ENCODE assay signal across 7 mouse cellular contexts in the genomic region with DNA sequence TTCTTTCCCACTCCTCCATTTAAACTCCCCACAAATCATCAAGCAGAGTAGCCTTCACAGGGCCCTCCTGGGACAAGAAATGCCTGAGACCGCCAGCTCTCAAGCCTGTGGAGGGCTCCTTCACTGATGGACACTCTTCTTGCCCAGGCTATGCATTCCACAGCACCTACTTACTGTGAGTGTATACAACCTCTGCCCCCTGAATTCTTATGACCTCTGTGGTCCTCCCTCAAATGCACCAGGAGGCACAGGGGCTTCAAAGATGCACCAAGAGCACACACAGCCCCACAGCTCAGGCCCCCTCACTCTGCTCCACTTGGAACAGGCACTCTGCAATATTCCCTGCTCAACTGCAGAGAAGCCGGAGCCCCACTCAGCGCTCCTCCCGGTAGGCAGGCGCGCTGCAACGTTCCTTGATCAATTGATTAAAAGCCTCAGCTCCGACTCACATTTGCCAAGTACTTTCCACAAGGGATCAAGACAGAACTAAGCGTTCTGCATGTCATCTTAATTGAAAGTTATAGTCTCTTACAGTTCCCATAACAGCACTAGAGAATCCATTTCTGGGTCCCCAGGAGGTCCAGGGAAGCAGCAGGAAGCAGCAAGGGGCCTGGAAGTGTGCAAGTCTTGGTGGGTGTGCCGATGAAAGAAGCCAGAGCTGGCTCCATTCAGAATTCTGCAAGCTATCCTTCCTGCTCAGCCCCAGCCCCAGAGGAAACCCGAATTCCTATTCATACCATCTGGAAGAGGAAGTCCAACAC. TPM values are rescaled to one million over a fixed set of nuclear protein-coding genes. Genes with fewer than 3 reads are reported as not detected.
DNase-seq lines count a peak whose midpoint lies in the region; ATAC-seq and TF ChIP-seq lines count a peak whose summit lies in the region.

No protein-coding gene starts in this region.

- H3K9me3 ChIP-seq in lung, postnatal 0 days (ENCODE audit: low read length): no peaks in the 10 kb centered on the region
- no peaks in the 10 kb centered on the region for H3K9me3 ChIP-seq in liver, embryonic 12.5 days (replicated peaks)

- WGBS in lung, postnatal 0 days: 22% methylated on average over 11 of the region's 11 CpGs
- 32% methylated on average over 11 of the region's 11 CpGs for WGBS in liver, embryonic 12.5 days (ENCODE audit: insufficient replicate concordance)

- H3K4me2 ChIP-seq in lung, postnatal 0 days (replicated peaks; ENCODE audit: low read depth, low read length): 0 out of 2 replicates have a peak overlapping the region, but pooled peaks have one; percentile 2
- 0 out of 2 replicates have a peak overlapping the region, but pooled peaks have one; percentile 16 for H3K4me2 ChIP-seq in liver, embryonic 12.5 days

- H3K4me3 ChIP-seq in lung, postnatal 0 days (ENCODE audit: low read depth, low read length): no peak overlapping the region
- H3K4me3 ChIP-seq in liver, embryonic 12.5 days: no peak overlapping the region

- H3K9ac ChIP-seq in lung, postnatal 0 days (replicated peaks; ENCODE audit: low read depth): no peak overlapping the region
- H3K9ac ChIP-seq in liver, embryonic 12.5 days: no peak overlapping the region

- no peaks in the 10 kb centered on the region for H3K36me3 ChIP-seq in lung, postnatal 0 days (ENCODE audit: insufficient read depth, low read length)
- H3K36me3 ChIP-seq in liver, embryonic 12.5 days: peaks cover 6% of the 10 kb centered on the region; the same call in 1 of the 2 replicates

- no peak for TF ChIP-seq CTCF in lung, postnatal 0 days (IDR thresholded peaks at IDR 0.05)

- DNase-seq in lung, postnatal 0 days (ENCODE audit: low spot score): peak; percentile 28
- DNase-seq in lung, adult 18-20 months: no peak
- peak; percentile 72 for DNase-seq in forelimb bud, embryonic 11.5 days (ENCODE audit: low read depth, low spot score)
- DNase-seq in yolk sac, embryonic 10.5 days (ENCODE audit: low spot score): peak; percentile 33
- DNase-seq in frontal cortex, adult 2 months (ENCODE audit: extremely low spot score in 1 of 2, low spot score in 1 of 2): no peak

- ATAC-seq in lung, postnatal 0 days: no peak
- ATAC-seq in liver, embryonic 12.5 days: no peak
- no peak for ATAC-seq in monocyte, adult 5-6 weeks (replicated peaks; ENCODE audit: insufficient number of reproducible peaks, low FRiP score, low TSS enrichment, poor library complexity, severe bottlenecking)

- TF ChIP-seq EP300 in lung, postnatal 0 days (IDR thresholded peaks at IDR 0.05): no peak

- H3K4me1 ChIP-seq in lung, postnatal 0 days (ENCODE audit: insufficient read depth, low read depth, low read length): peaks cover 24% of the 10 kb centered on the region; the same call in 1 of the 2 replicates
- peaks cover 49% of the 10 kb centered on the region for H3K4me1 ChIP-seq in liver, embryonic 12.5 days

- H3K27ac ChIP-seq in lung, postnatal 0 days (ENCODE audit: low read length): 0 out of 2 replicates have a peak overlapping the region, but pooled peaks have one; percentile 1
- H3K27ac ChIP-seq in liver, embryonic 12.5 days: no peak overlapping the region

- H3K27me3 ChIP-seq in lung, postnatal 0 days (replicated peaks; ENCODE audit: insufficient read depth, low read length): no peaks in the 10 kb centered on the region
- peaks cover 16% of the 10 kb centered on the region for H3K27me3 ChIP-seq in liver, embryonic 12.5 days (replicated peaks)

RNA-seq across cellular contexts. Expression of gene Vangl1, which starts 10.0 kb away (rescaled TPM):
- 14.0 and 15.8 TPM in 2 replicates for polyA plus RNA-seq in lung, postnatal 0 days (2015; fragmentation: Nextera tagmentation; extraction: Ambion mirVana)
- 70.5 and 76.3 TPM in 2 replicates for polyA plus RNA-seq in liver, embryonic 12.5 days (2016; fragmentation: Nextera tagmentation; extraction: Ambion mirVana)
- 5.0 and 5.1 TPM in 2 replicates for polyA plus RNA-seq in frontal cortex, adult 2 months (2012; rRNA removed)
- 1.4 TPM in 1 of 3 replicates, not detected in the others for total RNA-seq in monocyte, adult 5-6 weeks (2017)

Comparison
In these comparisons a context has a peak if more than half of its experiments do, and no peak if none do; other contexts are left out.
1. DNase-seq: peak in lung, postnatal 0 days (single experiment), forelimb bud, embryonic 11.5 days (single experiment) and yolk sac, embryonic 10.5 days (single experiment); none in lung, adult 18-20 months (0 of 2) and frontal cortex, adult 2 months (0 of 2).